ENCODE assay signal across 17 mouse cellular contexts in genomic region chrX:75402668-75403067, GRCm38 (mm10). TPM values are rescaled to one million over a fixed set of nuclear protein-coding genes. Genes with fewer than 3 reads are reported as not detected.
A peak's percentile ranks its signal among the peaks of the same experiment; 100 is the strongest.
DNase-seq lines count a peak whose midpoint lies in the region; ATAC-seq and TF ChIP-seq lines count a peak whose summit lies in the region.
"Had no signal": no experiment of that assay in that cellular context is flagged by ENCODE, and none has a peak within 500 bp of the region (broad histone marks: within the 10 kb centered on the region; RNA-seq: fewer than 3 reads in every experiment).

No protein-coding gene starts in this region.

- H3K27me3 ChIP-seq in heart, embryonic 11.5 days (ENCODE audit: control insufficient read depth, insufficient read depth, low read length), result no peaks in the 10 kb centered on the region
- H3K27me3 ChIP-seq in MEL (ENCODE audit: control insufficient read depth in 1 of 2, insufficient read depth in 2 of 2, low read length in 2 of 2), result no peaks in the 10 kb centered on the region
- H3K27me3 ChIP-seq: embryonic facial prominence, embryonic 15.5 days; forebrain, embryonic 15.5 days; heart, embryonic 13.5 days; hindbrain, embryonic 15.5 days; kidney, embryonic 15.5 days; neural tube, embryonic 13.5 days had no signal

- no peak overlapping the region for H3K9ac ChIP-seq in heart, embryonic 11.5 days (ENCODE audit: low read depth, low read length)
- no peak overlapping the region for H3K9ac ChIP-seq in MEL (ENCODE audit: control insufficient read depth, low read depth, low read length, poor library complexity, severe bottlenecking)
- H3K9ac ChIP-seq: embryonic facial prominence, embryonic 15.5 days; forebrain, embryonic 15.5 days; heart, embryonic 13.5 days; hindbrain, embryonic 15.5 days; kidney, embryonic 15.5 days; neural tube, embryonic 13.5 days had no signal

- H3K4me2 ChIP-seq in heart, embryonic 11.5 days, result no peak overlapping the region
- H3K4me2 ChIP-seq: embryonic facial prominence, embryonic 15.5 days; forebrain, embryonic 15.5 days; heart, embryonic 13.5 days; hindbrain, embryonic 15.5 days; kidney, embryonic 15.5 days; neural tube, embryonic 13.5 days had no signal

- H3K36me3 ChIP-seq in heart, embryonic 11.5 days (ENCODE audit: control insufficient read depth, insufficient read depth, low read length), result no peaks in the 10 kb centered on the region
- peaks cover 2 to 10% of the 10 kb centered on the region in 2 experiments; a peak in 3 of 4 replicates for H3K36me3 ChIP-seq in MEL (ENCODE audit: control insufficient read depth in 1 of 2, insufficient read depth in 2 of 2, low read length in 2 of 2)
- H3K36me3 ChIP-seq: embryonic facial prominence, embryonic 15.5 days; forebrain, embryonic 15.5 days; hindbrain, embryonic 15.5 days had no signal

- TF ChIP-seq CTCF in MEL (IDR thresholded peaks at IDR 0.05 in 2 of 3, conservative IDR thresholded peaks at IDR 0.05 in 1 of 3; ENCODE audit: control insufficient read depth in 1 of 3, insufficient read depth in 1 of 3, low read depth in 2 of 3, low read length in 3 of 3, poor library complexity in 1 of 3, severe bottlenecking in 1 of 3), result no peak

- H3K79me2 ChIP-seq in MEL (ENCODE audit: control insufficient read depth, insufficient read depth, low read length, poor library complexity), result no peaks in the 10 kb centered on the region

- H3K27ac ChIP-seq in heart, embryonic 11.5 days (ENCODE audit: low read depth, low read length), result no peak overlapping the region
- peak overlapping the region; percentile 47 for H3K27ac ChIP-seq in MEL (ENCODE audit: control insufficient read depth, low read depth, low read length)
- H3K27ac ChIP-seq: embryonic facial prominence, embryonic 15.5 days; forebrain, embryonic 15.5 days; gastrocnemius, adult 2 months; heart, embryonic 13.5 days; hindbrain, embryonic 15.5 days; kidney, embryonic 15.5 days; neural tube, embryonic 13.5 days had no signal

- TF ChIP-seq EP300 in MEL (IDR thresholded peaks at IDR 0.05; ENCODE audit: low read depth in 1 of 2, low read length in 2 of 2), result peak; percentile 72 to 78

- DNase-seq in heart, postnatal 4 days, result no peak
- DNase-seq in MEL (ENCODE audit: low read depth, low spot score), result peak; percentile 62
- DNase-seq in lung, postnatal 14 days, result peak; percentile 3
- DNase-seq in cerebellum, adult 11-12 months, result no peak
- DNase-seq in thymus, postnatal 0 days (ENCODE audit: low spot score), result no peak
- DNase-seq: cerebellum, adult 11 months; gastrocnemius, adult 2 months; left cerebral cortex, postnatal 4 days had no signal

- no peaks in the 10 kb centered on the region for H3K4me1 ChIP-seq in heart, embryonic 11.5 days (ENCODE audit: control insufficient read depth, insufficient read depth, low read length)
- H3K4me1 ChIP-seq in MEL (ENCODE audit: control insufficient read depth in 1 of 2, insufficient read depth in 2 of 2, low read length in 2 of 2), result peaks cover 0 to 7% of the 10 kb centered on the region in 2 experiments; a peak in 3 of 4 replicates
- H3K4me1 ChIP-seq: embryonic facial prominence, embryonic 15.5 days; forebrain, embryonic 15.5 days; heart, embryonic 13.5 days; hindbrain, embryonic 15.5 days; kidney, embryonic 15.5 days; neural tube, embryonic 13.5 days had no signal

- WGBS in heart, embryonic 11.5 days (ENCODE audit: insufficient replicate concordance), result 52% methylated on average over 2 of the region's 2 CpGs

- TF ChIP-seq RAD21 in MEL (IDR thresholded peaks at IDR 0.05; ENCODE audit: low read depth, low read length), result no peak

- TF ChIP-seq POLR2A in MEL (IDR thresholded peaks at IDR 0.05; ENCODE audit: control insufficient read depth in 1 of 2, insufficient read depth in 1 of 2, low read depth in 1 of 2, low read length in 2 of 2, poor library complexity in 1 of 2), result no peak

- peak; percentile 57; the same call in 1 of the 2 replicates for ATAC-seq in heart, embryonic 11.5 days (replicated peaks; ENCODE audit: insufficient number of reproducible peaks, low FRiP score, low TSS enrichment)
- ATAC-seq in hematopoietic stem cell, adult 5-6 weeks (replicated peaks in 1 of 2; ENCODE audit: insufficient read depth in 1 of 2, low FRiP score in 2 of 2, low TSS enrichment in 1 of 2, low read depth in 1 of 2, poor library complexity in 2 of 2, severe bottlenecking in 2 of 2), result peak; percentile 46 to 62
- no peak for ATAC-seq in inflammation-experienced regulatory T-cells, adult 6 months
- ATAC-seq: forebrain, embryonic 15.5 days had no signal

- H3K9me3 ChIP-seq in heart, embryonic 11.5 days (replicated peaks; ENCODE audit: control insufficient read depth, low read length), result no peaks in the 10 kb centered on the region
- no peaks in the 10 kb centered on the region for H3K9me3 ChIP-seq in MEL (replicated peaks; ENCODE audit: insufficient read depth, low read length)
- H3K9me3 ChIP-seq: embryonic facial prominence, embryonic 15.5 days; forebrain, embryonic 15.5 days; heart, embryonic 13.5 days; hindbrain, embryonic 15.5 days; kidney, embryonic 15.5 days; neural tube, embryonic 13.5 days had no signal

- no peak overlapping the region for H3K4me3 ChIP-seq in heart, embryonic 11.5 days (ENCODE audit: low read depth, low read length)
- H3K4me3 ChIP-seq in MEL (ENCODE audit: control insufficient read depth in 1 of 2, insufficient read depth in 1 of 2, low read depth in 2 of 2, low read length in 2 of 2), result no peak overlapping the region
- H3K4me3 ChIP-seq: embryonic facial prominence, embryonic 15.5 days; forebrain, embryonic 15.5 days; gastrocnemius, adult 2 months; heart, embryonic 13.5 days; hindbrain, embryonic 15.5 days; kidney, embryonic 15.5 days; neural tube, embryonic 13.5 days had no signal

TF ChIP-seq in MEL, 35 proteins besides CTCF, POLR2A, EP300 and RAD21 (continues in another document):
- TF ChIP-seq MAZ (IDR thresholded peaks at IDR 0.05; ENCODE audit: low read depth, low read length) (no peak), SMC3 (IDR thresholded peaks at IDR 0.05; ENCODE audit: low read depth, low read length) (no peak), USF1 (IDR thresholded peaks at IDR 0.05; ENCODE audit: low read depth, low read length) (peak; percentile 60; the same call in 1 of the 2 replicates), GABPA (IDR thresholded peaks at IDR 0.05; ENCODE audit: low read depth, low read length) (no peak), ZMIZ1 (IDR thresholded peaks at IDR 0.05; ENCODE audit: low read depth, low read length) (no peak)

RNA-seq across cellular contexts. Expression of gene Cmc4, which starts 13.7 kb away (rescaled TPM):
- polyA plus RNA-seq in heart, embryonic 11.5 days (2014; fragmentation: Nextera tagmentation; extraction: Ambion mirVana), result 15.8 and 18.7 TPM in 2 replicates
- total RNA-seq in heart, postnatal 4 days (2021), result 10 to 100 TPM in 1 of 2 experiments, 1 to 10 TPM in 1; 9.9 to 12.5 TPM
- 10.6 and 11.9 TPM in 2 replicates for total RNA-seq in MEL (2012; rRNA removed)
- 10 to 100 TPM in 1 of 2 experiments, not detected in 1; 10.7 TPM for polyA plus RNA-seq in MEL (2012; ENCODE audit: insufficient read depth in 1 of 2, insufficient read length in 2 of 2, low read depth in 1 of 2, low replicate concordance in 2 of 2, missing spikeins in 1 of 2)
- total RNA-seq in hematopoietic stem cell, adult 5-6 weeks (2017), result 9.0 and 12.9 TPM in 2 replicates
- polyA plus RNA-seq in thymus, postnatal 0 days (2015; fragmentation: Nextera tagmentation; extraction: Ambion mirVana), result 33.1 and 36.2 TPM in 2 replicates
- 10 to 100 TPM; 16.4 to 20.4 (median 19.4) TPM for polyA plus RNA-seq in inflammation-experienced regulatory T-cells, adult 6 months (2017; shearing (Covaris generic))

RNA-seq across cellular contexts. Expression of gene Mtcp1, which starts 13.7 kb away (rescaled TPM):
- 7.0 and 8.3 TPM in 2 replicates for polyA plus RNA-seq in heart, embryonic 11.5 days (2014; fragmentation: Nextera tagmentation; extraction: Ambion mirVana)
- total RNA-seq in heart, postnatal 4 days (2021), result 1 to 10 TPM; 6.0 to 8.1 TPM
- 4.3 TPM in 2 replicates for total RNA-seq in MEL (2012; rRNA removed)
- 1 to 10 TPM in 1 of 2 experiments, not detected in 1; 7.6 TPM for polyA plus RNA-seq in MEL (2012; ENCODE audit: insufficient read depth in 1 of 2, insufficient read length in 2 of 2, low read depth in 1 of 2, low replicate concordance in 2 of 2, missing spikeins in 1 of 2)
- total RNA-seq in hematopoietic stem cell, adult 5-6 weeks (2017), result 16.6 and 19.1 TPM in 2 replicates
- polyA plus RNA-seq in thymus, postnatal 0 days (2015; fragmentation: Nextera tagmentation; extraction: Ambion mirVana), result 8.8 and 10.1 TPM in 2 replicates
- 1 to 10 TPM; 6.9 to 9.4 (median 8.4) TPM for polyA plus RNA-seq in inflammation-experienced regulatory T-cells, adult 6 months (2017; shearing (Covaris generic))

RNA-seq across cellular contexts. Expression of gene Brcc3, which starts 13.8 kb away (rescaled TPM):
- polyA plus RNA-seq in heart, embryonic 11.5 days (2014; fragmentation: Nextera tagmentation; extraction: Ambion mirVana), result 51.8 and 53.1 TPM in 2 replicates
- 10 to 100 TPM; 25.9 to 28.8 TPM for total RNA-seq in heart, postnatal 4 days (2021)
- total RNA-seq in MEL (2012; rRNA removed), result 18.4 and 18.6 TPM in 2 replicates
- polyA plus RNA-seq in MEL (2012; ENCODE audit: insufficient read depth in 1 of 2, insufficient read length in 2 of 2, low read depth in 1 of 2, low replicate concordance in 2 of 2, missing spikeins in 1 of 2), result 10 to 100 TPM in 1 of 2 experiments, not detected in 1; 51.7 TPM
- total RNA-seq in hematopoietic stem cell, adult 5-6 weeks (2017), result 32.9 and 35.0 TPM in 2 replicates
- 59.7 and 71.5 TPM in 2 replicates for polyA plus RNA-seq in thymus, postnatal 0 days (2015; fragmentation: Nextera tagmentation; extraction: Ambion mirVana)
- 100 to 1,000 TPM in 1 of 3 experiments, 10 to 100 TPM in 2; 49.6 to 100 (median 76.0) TPM for polyA plus RNA-seq in inflammation-experienced regulatory T-cells, adult 6 months (2017; shearing (Covaris generic))

RNA-seq across cellular contexts. Expression of gene F8, which starts 20.3 kb away (rescaled TPM):
- polyA plus RNA-seq in heart, embryonic 11.5 days (2014; fragmentation: Nextera tagmentation; extraction: Ambion mirVana), result 1.4 and 2.5 TPM in 2 replicates
- total RNA-seq in heart, postnatal 4 days (2021), result 1 to 10 TPM; 1.9 to 2.9 TPM
- 0.65 and 1.1 TPM in 2 replicates for total RNA-seq in MEL (2012; rRNA removed)
- polyA plus RNA-seq in MEL (2012; ENCODE audit: insufficient read depth in 1 of 2, insufficient read length in 2 of 2, low read depth in 1 of 2, low replicate concordance in 2 of 2, missing spikeins in 1 of 2), result under 1 TPM in 1 of 2 experiments, not detected in 1; 0.67 TPM
- total RNA-seq in hematopoietic stem cell, adult 5-6 weeks (2017), result 0.88 and 1.3 TPM in 2 replicates
- polyA plus RNA-seq in thymus, postnatal 0 days (2015; fragmentation: Nextera tagmentation; extraction: Ambion mirVana), result 1.8 TPM in 2 replicates
- 1 to 10 TPM in 2 of 3 experiments, under 1 TPM in 1; 0.72 to 1.8 (median 1.1) TPM for polyA plus RNA-seq in inflammation-experienced regulatory T-cells, adult 6 months (2017; shearing (Covaris generic))

RNA-seq across cellular contexts. Expression of gene Fundc2, which starts 20.5 kb away (rescaled TPM):
- polyA plus RNA-seq in heart, embryonic 11.5 days (2014; fragmentation: Nextera tagmentation; extraction: Ambion mirVana), result 69.9 and 71.3 TPM in 2 replicates
- total RNA-seq in heart, postnatal 4 days (2021), result 100 to 1,000 TPM; 119 to 139 TPM
- 17.0 and 18.0 TPM in 2 replicates for total RNA-seq in MEL (2012; rRNA removed)
- 10 to 100 TPM in 1 of 2 experiments, not detected in 1; 41.5 TPM for polyA plus RNA-seq in MEL (2012; ENCODE audit: insufficient read depth in 1 of 2, insufficient read length in 2 of 2, low read depth in 1 of 2, low replicate concordance in 2 of 2, missing spikeins in 1 of 2)
- total RNA-seq in hematopoietic stem cell, adult 5-6 weeks (2017), result 90.7 and 97.9 TPM in 2 replicates
- 75.4 and 83.2 TPM in 2 replicates for polyA plus RNA-seq in thymus, postnatal 0 days (2015; fragmentation: Nextera tagmentation; extraction: Ambion mirVana)
- polyA plus RNA-seq in inflammation-experienced regulatory T-cells, adult 6 months (2017; shearing (Covaris generic)), result 100 to 1,000 TPM in 2 of 3 experiments, 10 to 100 TPM in 1; 78.5 to 160 (median 121) TPM

Comparison
In these comparisons a context has a peak if more than half of its experiments do, and no peak if none do; other contexts are left out.
1. DNase-seq: peak in MEL (single experiment) and lung, postnatal 14 days (single experiment); none in heart, postnatal 4 days (single experiment), cerebellum, adult 11-12 months (single experiment) and thymus, postnatal 0 days (single experiment).